Mouse (Mus musculus) left cerebral cortex, adult 8-10 months (tissue): ENCODE measurements at regions not wholly inside any gene's neighbourhood (a gene's known extent, or its start where the extent isn't known, plus 50 kb on each side); places are given as distances from the start of the nearest gene placed in this dataset.

Source experiments
- DNase-seq, 2 experiments: peaks; one replicate each; pipeline ENCODE4 v3.0.0; 2022; ENCODE audit warnings: low spot score in 2 of 2

DNA sequence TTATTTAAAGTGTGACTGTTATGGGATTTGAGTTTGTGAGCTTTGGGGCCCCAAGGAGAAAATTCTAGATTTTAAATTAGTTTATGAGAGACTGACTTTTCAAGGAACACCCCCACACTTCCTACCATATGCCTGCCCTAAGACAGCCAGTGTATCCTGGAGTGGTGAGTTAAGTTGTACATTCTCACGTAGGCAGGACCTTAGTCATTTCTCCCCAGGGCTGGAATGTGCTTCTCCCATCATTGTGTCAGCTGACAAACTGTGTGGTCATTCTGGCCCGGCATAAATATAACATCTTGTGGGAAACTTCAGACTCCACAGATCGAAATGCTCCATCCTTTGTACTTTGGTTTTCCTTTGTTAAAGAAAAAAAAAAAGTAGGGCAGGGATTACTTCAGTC lies 73.1 kb upstream of the Tfpi start:
- peak in 1 of 2 experiments; percentile 62 for DNase-seq

DNA sequence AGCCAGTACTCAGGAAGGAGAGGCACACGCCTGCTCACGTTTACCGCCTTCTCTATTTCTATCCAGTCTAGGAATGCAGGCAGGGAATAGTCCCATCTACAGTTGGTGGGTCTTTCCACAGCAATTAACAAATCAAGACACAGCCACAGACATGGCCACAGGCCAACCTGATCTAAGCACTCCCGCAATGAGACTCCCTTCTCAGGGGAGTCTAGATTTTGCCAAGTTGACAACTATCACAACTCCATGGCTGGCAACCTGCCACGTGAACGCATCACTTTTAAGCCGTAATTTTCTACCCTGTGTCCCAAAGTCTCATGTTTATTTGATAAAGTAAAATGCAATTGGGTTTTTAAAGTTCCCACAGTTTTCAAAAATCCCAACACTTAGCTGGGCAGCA lies 72.0 kb upstream of the Tfpi start:
- DNase-seq: no peak

DNA sequence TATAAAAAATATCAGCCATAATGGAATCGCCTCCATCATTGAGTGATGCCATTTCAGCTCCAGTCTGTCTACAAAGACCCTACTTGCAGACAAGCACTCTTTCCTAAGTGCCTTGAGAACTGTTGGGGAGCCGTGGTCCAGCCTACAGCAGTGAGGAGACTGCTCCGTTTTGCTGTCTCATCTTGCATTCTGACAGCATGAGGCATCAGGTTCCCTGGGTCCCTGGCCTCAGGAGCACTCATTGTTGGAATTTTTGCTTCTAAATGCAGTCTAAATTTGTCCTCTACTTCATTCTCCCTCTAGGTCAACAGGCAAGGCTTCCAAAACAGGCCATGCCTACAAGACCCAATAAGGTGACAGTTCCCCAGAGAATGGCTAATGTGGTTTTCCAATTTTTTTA lies 69.1 kb upstream of the Tfpi start:
- DNase-seq: no peak

GRCm38 (mm10) chr2:84544739-84545138 lies 68.2 kb upstream of the Tfpi start:
- no peak for DNase-seq

DNA sequence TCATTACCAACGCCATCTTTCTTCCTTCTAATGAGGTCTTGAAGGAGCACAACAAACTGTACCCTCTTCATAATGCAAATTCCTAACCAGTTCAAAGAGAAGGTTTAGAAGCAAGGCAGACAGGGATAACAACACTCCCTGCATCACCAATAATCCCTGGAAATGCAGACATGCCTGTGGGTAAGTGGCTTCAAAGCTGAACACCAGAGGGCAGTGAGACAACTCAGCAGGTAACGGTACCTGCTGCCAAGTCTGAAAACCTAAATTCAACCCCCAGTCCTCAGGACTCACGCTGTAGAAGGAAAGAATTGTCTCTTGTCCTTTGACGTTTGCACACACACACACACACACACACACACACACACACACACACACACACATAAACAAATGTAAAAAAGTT lies 67.6 kb upstream of the Tfpi start:
- DNase-seq: no peak

- no peak for DNase-seq
These were observed 64.9 kb upstream of the Tfpi start for GRCm38 (mm10) chr2:84541440-84541839.

DNA sequence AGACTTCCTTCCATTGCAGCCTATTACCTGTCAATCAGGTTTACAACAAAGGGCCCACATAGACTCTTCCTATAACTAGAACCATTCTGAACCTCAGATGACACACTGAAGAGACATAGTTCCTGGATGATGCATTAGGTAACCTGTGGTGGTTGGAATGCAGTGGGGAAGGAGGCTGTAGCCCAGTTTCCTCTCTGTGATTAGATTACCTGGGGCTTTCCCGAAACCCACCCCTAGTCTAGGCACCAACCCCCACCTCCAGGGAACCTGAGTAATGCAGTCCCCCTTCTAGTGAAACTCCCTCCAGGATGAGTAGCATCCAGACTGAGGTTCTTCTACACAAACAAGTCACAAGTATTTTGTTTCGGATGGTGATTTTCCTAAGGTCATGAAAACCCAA lies 62.5 kb upstream of the Tfpi start:
- DNase-seq: no peak

DNA sequence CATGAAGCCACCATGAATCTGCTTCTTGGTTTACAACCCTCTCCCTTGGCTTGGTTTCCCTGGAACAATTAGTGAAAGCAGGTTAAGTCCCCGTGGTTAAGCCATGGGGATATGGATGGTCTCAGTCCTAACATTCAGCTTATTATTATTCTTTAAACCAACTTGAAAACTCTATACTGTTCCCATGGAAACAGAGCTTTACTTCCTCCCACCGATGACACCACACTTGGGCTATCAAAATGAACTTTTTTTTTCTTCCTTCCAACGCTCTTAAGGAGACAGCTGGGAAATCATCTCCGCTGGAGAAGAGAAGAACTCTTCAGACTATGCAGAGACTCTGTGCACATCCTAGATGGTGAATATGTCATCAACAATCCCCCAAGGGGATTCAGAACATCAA lies 61.4 kb upstream of the Tfpi start:
- DNase-seq: no peak

DNA sequence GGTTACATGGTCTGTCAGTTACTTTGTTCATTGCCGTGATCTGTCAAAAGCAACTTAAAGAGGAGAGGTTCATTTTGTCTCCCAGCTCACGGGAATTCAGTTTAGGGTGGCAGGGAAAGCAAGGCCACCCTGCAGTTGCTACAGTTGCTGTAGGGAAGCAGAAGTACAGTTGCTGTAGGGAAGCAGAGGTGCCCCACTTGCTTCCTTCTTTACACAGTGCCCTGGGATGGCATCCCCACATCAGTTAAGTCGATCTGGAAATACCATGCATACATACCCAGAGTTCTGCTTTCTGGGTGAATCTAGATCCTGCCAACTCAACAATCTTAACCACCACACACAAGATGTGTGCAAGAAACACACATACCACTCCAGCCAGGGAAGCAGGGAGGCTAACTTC lies 54.6 kb upstream of the Tfpi start:
- DNase-seq: no peak

DNA sequence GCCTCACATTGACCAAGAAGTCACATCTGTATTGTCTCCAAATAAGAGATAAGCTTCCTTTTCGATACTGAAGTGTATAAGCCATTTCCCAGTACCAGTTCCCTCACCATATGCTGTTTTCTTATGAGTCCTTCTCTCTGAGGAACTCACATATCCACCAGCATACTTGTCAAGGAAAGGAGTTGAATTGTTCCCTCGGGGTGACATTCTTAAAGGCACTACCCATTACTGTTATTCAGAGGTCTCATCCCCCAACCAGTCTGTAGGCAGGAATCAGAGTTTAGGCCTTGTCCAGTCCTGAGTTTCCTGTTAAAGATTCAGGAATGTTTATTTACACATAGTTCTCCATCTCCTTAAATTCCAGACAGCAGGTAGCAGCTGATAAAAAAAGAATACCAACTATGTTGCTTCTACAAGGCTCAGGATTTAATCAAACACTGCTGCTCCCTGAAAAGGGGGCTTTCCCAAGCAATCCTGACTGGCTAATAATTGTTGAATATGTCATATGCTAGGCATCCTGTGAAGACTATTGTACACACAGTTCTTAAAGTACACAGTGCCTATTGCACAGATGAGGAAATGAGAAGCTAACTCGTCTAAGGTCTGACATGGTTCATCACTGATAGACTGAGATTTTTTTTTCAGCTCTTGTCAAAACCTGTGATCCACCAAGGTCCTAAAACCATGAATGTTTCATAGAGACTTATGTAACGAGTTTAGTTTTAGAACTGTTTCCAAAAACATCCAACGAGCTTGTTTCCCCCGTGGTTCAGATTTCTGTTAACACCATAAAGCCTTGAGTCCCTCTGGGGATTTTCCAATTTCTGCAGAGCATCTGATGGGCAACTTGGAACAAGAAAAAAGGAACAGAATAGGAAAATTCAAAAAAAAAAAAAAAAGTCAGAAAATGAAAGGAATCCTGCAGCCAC lies 52.5 kb upstream of the Tfpi start:
- DNase-seq: no peak
